Mouse (Mus musculus): ENCODE measurements at regions not wholly inside any gene's neighbourhood (a gene's known extent, or its start where the extent isn't known, plus 50 kb on each side); places are given as distances from the start of the nearest gene placed in this dataset.

DNA sequence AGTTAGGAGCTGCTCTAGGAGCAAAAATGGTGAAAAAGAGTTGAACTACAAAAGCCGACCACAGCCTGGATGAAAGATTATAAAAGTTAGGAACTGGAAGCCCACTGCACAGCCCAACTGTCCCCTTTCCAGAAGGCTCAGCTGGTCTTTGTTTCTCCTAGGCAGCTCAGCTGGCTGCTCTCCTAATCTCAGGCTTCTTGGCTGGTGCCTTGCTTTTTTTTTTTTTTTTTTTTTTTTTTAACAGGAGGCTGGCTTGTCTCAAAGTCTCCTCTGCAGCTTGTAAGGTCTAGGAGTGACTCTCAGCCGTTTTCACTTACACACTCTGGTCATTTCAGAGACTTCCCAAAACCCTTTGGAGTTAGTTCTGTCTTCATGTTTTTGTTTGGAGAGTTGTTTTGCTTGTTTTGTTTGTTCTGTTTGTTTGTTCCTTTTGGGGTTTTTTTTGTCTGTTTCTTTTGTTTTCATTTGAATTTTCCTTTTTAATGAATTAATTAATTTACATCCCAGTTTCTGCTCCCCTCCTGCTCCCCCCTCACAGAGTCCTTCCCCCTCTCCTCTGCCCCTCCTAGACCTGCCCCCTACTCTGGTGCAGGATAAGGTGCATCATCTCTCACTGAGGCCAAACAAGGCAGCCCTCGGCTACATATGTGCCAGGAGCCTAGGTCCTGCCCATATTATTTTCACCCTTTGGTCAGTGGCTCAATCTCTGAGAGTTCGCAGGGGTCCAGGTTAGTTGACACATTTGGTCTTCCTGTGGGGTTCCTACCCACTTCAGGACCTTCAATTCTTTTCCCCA lies 225.6 kb upstream of the Gm11146 start:
- no peak overlapping the region for H3K4me2 ChIP-seq (ENCODE audit: low read depth, low read length, poor library complexity, severe bottlenecking)
- H3K9ac ChIP-seq (replicated peaks; ENCODE audit: low read length, poor library complexity, severe bottlenecking) = no peak overlapping the region
- H3K4me1 ChIP-seq (ENCODE audit: insufficient read depth, low read length) = no peaks in the 10 kb centered on the region
- no peak overlapping the region for H3K4me3 ChIP-seq (ENCODE audit: low read depth, low read length)
- H3K36me3 ChIP-seq (ENCODE audit: insufficient read depth, low read length) = no peaks in the 10 kb centered on the region
- H3K27ac ChIP-seq (ENCODE audit: low read depth, low read length) = no peak overlapping the region
- peak; percentile 83 for DNase-seq (ENCODE audit: low spot score)
- H3K27me3 ChIP-seq (ENCODE audit: insufficient read depth, low read length) = no peaks in the 10 kb centered on the region
- 0 out of 2 replicates have a peak, but pooled peaks have one; percentile 13 for ATAC-seq (ENCODE audit: low FRiP score)
- H3K9me3 ChIP-seq (ENCODE audit: low read length) = no peaks in the 10 kb centered on the region
- no peak for TF ChIP-seq CTCF (IDR thresholded peaks at IDR 0.05)
- 59% methylated on average over 4 of the region's 4 CpGs for WGBS

DNA sequence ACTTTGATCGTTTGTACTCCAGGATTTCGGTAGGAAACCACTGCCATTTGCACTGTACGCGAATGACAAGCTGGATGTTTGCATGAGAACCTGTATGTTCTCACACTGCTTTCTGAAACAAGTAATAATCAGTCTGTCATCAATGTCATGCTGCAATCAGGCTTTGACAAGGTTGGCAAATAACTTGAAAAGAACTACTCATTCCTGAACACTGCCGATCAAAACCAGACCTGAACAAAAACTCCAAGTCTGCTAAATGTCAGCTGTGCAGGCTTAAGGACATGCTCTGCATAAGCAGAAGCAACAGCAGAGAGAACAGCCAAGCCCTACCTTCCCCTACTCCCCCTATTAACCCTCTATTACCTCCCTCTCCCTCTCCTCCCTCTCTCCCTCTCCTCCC lies 197.8 kb upstream of the Gm11146 start:
- Histone ChIP-seq H3K27me3 (ENCODE audit: insufficient read depth, low read length) (no peaks in the 10 kb centered on the region), H3K9me3 (ENCODE audit: low read length) (no peaks in the 10 kb centered on the region), H3K27ac (ENCODE audit: low read depth, low read length) (no peak overlapping the region), H3K4me2 (ENCODE audit: low read depth, low read length, poor library complexity, severe bottlenecking) (no peak overlapping the region), H3K36me3 (ENCODE audit: insufficient read depth, low read length) (no peaks in the 10 kb centered on the region), H3K4me3 (ENCODE audit: low read depth, low read length) (no peak overlapping the region), H3K4me1 (ENCODE audit: insufficient read depth, low read length) (no peaks in the 10 kb centered on the region), H3K9ac (replicated peaks; ENCODE audit: low read length, poor library complexity, severe bottlenecking) (no peak overlapping the region)
- no peak for TF ChIP-seq CTCF (IDR thresholded peaks at IDR 0.05)
- ATAC-seq (ENCODE audit: low FRiP score) = no peak
- WGBS = 82% methylated on average over 5 of the region's 5 CpGs
- no peak for DNase-seq (ENCODE audit: low spot score)

DNA sequence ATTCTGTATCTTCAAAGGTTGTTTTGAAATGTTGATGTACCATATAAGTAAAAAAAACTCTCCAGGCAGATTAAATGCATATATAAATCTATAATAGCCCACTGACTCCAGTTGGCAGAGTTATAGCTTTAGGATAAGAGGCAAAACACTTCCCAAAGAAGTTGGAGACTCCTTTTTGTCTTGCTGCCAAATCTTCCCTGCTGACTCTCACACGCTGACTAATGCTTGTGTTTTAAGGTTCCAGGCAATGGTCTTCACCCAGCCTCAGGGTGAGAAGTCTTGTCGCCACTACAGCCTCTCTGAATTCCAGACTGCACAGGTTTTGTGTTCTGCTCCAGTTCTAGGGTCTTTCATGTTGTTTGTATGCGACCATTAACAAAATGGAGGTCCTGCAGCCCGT lies 195.0 kb upstream of the Gm11146 start:
- WGBS = 71% methylated on average over 4 of the region's 4 CpGs
- no peak overlapping the region for H3K4me3 ChIP-seq (ENCODE audit: low read depth, low read length)
- H3K9ac ChIP-seq (replicated peaks; ENCODE audit: low read length, poor library complexity, severe bottlenecking) = no peak overlapping the region
- no peak overlapping the region for H3K27ac ChIP-seq (ENCODE audit: low read depth, low read length)
- no peak for ATAC-seq (ENCODE audit: low FRiP score)
- no peak for TF ChIP-seq CTCF (IDR thresholded peaks at IDR 0.05)
- no peaks in the 10 kb centered on the region for H3K27me3 ChIP-seq (ENCODE audit: insufficient read depth, low read length)
- no peaks in the 10 kb centered on the region for H3K4me1 ChIP-seq (ENCODE audit: insufficient read depth, low read length)
- DNase-seq (ENCODE audit: low spot score) = no peak
- no peaks in the 10 kb centered on the region for H3K9me3 ChIP-seq (ENCODE audit: low read length)
- no peak overlapping the region for H3K4me2 ChIP-seq (ENCODE audit: low read depth, low read length, poor library complexity, severe bottlenecking)
- H3K36me3 ChIP-seq (ENCODE audit: insufficient read depth, low read length) = no peaks in the 10 kb centered on the region

DNA sequence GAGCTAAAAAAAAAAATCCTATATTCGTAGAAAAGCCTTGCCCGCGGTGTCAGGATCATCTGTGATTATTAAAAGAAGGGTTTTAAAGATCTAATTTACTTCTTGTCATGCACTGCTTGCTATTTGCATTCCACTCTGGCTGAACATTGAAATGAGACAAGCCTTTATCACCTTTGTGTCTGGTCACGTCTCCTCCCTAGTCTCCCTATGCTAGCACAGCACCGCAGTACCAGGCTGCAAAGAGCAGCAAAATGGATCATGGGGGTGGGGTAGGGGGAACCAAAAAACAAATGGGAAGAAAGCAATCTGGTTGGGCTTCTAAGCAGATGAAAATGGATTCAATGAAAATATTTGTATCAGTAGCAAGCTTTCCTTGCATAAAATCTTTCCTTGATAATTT lies 187.8 kb upstream of the Gm11146 start:
- H3K27ac ChIP-seq (ENCODE audit: low read depth, low read length) = peak overlapping the region; percentile 94
- 27% methylated on average over 5 of the region's 5 CpGs for WGBS
- no peaks in the 10 kb centered on the region for H3K4me1 ChIP-seq (ENCODE audit: insufficient read depth, low read length)
- no peak for TF ChIP-seq CTCF (IDR thresholded peaks at IDR 0.05)
- no peak overlapping the region for H3K4me3 ChIP-seq (ENCODE audit: low read depth, low read length)
- H3K9me3 ChIP-seq (ENCODE audit: low read length) = no peaks in the 10 kb centered on the region
- no peak overlapping the region for H3K9ac ChIP-seq (replicated peaks; ENCODE audit: low read length, poor library complexity, severe bottlenecking)
- no peaks in the 10 kb centered on the region for H3K27me3 ChIP-seq (ENCODE audit: insufficient read depth, low read length)
- no peaks in the 10 kb centered on the region for H3K36me3 ChIP-seq (ENCODE audit: insufficient read depth, low read length)
- DNase-seq (ENCODE audit: low spot score) (peak; percentile 26), ATAC-seq (ENCODE audit: low FRiP score) (no peak)
- H3K4me2 ChIP-seq (ENCODE audit: low read depth, low read length, poor library complexity, severe bottlenecking) = no peak overlapping the region

DNA sequence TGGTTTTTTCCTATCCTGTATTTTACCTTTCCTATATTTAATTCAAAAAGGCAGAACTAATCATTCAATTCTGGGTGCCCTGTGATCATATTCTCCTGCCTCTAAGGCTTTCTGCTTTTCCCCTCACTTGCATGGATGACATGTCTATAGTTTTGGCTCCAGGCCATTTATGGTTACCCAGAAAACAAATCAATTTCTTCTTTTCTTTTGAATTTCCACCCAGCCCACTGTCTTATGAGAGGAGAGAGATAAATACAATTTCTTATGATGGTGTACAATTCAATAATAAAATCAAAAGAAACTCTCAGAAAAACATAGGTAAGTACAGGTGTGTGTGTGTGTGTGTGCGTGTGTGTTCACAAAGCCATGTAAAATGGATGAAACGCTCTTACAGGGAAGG lies 187.3 kb upstream of the Gm11146 start:
- 30% methylated on average over 2 of the region's 2 CpGs for WGBS
- DNase-seq (ENCODE audit: low spot score) (peak; percentile 28), ATAC-seq (ENCODE audit: low FRiP score) (no peak)
- Histone ChIP-seq H3K9ac (replicated peaks; ENCODE audit: low read length, poor library complexity, severe bottlenecking) (0 out of 2 replicates have a peak overlapping the region, but pooled peaks have one; percentile 66), H3K4me3 (ENCODE audit: low read depth, low read length) (no peak overlapping the region), H3K9me3 (ENCODE audit: low read length) (no peaks in the 10 kb centered on the region), H3K27me3 (ENCODE audit: insufficient read depth, low read length) (no peaks in the 10 kb centered on the region), H3K36me3 (ENCODE audit: insufficient read depth, low read length) (no peaks in the 10 kb centered on the region), H3K4me2 (ENCODE audit: low read depth, low read length, poor library complexity, severe bottlenecking) (no peak overlapping the region), H3K4me1 (ENCODE audit: insufficient read depth, low read length) (no peaks in the 10 kb centered on the region), H3K27ac (ENCODE audit: low read depth, low read length) (peak overlapping the region; percentile 94)
- no peak for TF ChIP-seq CTCF (IDR thresholded peaks at IDR 0.05)

DNA sequence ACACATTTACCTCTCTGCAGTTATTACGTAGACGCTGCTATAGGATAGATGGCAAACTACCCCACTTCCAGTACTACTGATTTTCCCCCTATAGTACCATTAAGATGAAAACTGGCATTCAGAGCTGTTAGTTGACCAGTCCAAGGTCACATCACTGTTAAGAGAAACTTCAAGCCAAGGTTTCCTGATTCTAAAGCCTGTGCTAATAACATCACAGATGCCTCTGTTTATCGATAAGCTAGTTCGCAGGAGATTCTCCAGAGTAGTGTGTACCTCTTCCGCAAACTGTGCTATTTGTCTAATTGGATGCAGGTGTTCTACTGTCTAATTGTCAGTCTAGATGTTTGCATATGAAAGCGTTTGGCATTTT lies 186.9 kb upstream of the Gm11146 start:
- peak overlapping the region; percentile 66 for H3K9ac ChIP-seq (replicated peaks; ENCODE audit: low read length, poor library complexity, severe bottlenecking)
- no peaks in the 10 kb centered on the region for H3K27me3 ChIP-seq (ENCODE audit: insufficient read depth, low read length)
- H3K4me1 ChIP-seq (ENCODE audit: insufficient read depth, low read length) = no peaks in the 10 kb centered on the region
- no peaks in the 10 kb centered on the region for H3K36me3 ChIP-seq (ENCODE audit: insufficient read depth, low read length)
- no peaks in the 10 kb centered on the region for H3K9me3 ChIP-seq (ENCODE audit: low read length)
- TF ChIP-seq CTCF (IDR thresholded peaks at IDR 0.05) = no peak
- peak overlapping the region; percentile 43 for H3K4me2 ChIP-seq (ENCODE audit: low read depth, low read length, poor library complexity, severe bottlenecking)
- H3K4me3 ChIP-seq (ENCODE audit: low read depth, low read length) = no peak overlapping the region; the same call in 1 of the 2 replicates
- DNase-seq (ENCODE audit: low spot score) = peak; percentile 21
- H3K27ac ChIP-seq (ENCODE audit: low read depth, low read length) = peak overlapping the region; percentile 94
- 57% methylated on average over 6 of the region's 6 CpGs for WGBS
- ATAC-seq (ENCODE audit: low FRiP score) = peak; percentile 11; the same call in 1 of the 2 replicates
